Mouse (Mus musculus) heart, adult 2 months (tissue): Measurements from ENCODE around the gene Pacs1.

Experiments used
- CTCF ChIP-seq: fragments of 200-600 bp; IDR thresholded peaks from 2 replicates; pipeline ENCODE4 v1.8.1; 2022; ENCODE audit warnings: antibody characterized with exemption, mild to moderate bottlenecking, moderate library complexity
- POLR2A ChIP-seq: fragments of 200-500 bp; IDR thresholded peaks from 2 replicates; pipeline ENCODE4 v1.6.1; 2011; ENCODE audit warnings: mild to moderate bottlenecking, low read depth, low read length, control low read depth; ENCODE audit not compliant: insufficient read depth

DNA sequence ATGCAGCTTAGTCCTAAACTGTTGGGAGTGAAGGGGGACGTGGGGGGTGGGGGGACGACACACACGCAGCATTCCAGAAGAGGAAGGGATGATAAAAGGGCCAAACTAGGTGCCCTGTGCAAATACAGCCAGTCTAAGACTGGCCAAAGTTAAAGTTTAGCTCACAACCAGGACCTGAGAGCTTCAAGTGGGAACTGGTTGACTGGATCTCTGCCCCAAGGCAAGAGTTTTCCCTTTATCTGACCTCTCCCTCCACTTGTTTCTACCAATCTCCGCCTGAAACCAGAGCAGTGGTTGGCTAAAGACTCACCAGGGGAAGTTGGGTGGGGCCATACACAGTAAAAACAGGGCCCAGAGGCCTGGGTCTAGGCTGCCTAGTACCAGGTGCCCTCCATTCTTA lies 164.2 kb downstream of the Pacs1 start:
- TF ChIP-seq CTCF (no peak), POLR2A (no peak)
